Mouse (Mus musculus): ENCODE results near the gene Ppm1e.
"Not testable (repeated sequence)": the region's sequence is repeated elsewhere in the genome, so short reads cannot be mapped to it uniquely, and the experiment has no call there.

Ppm1e gene

DNA sequence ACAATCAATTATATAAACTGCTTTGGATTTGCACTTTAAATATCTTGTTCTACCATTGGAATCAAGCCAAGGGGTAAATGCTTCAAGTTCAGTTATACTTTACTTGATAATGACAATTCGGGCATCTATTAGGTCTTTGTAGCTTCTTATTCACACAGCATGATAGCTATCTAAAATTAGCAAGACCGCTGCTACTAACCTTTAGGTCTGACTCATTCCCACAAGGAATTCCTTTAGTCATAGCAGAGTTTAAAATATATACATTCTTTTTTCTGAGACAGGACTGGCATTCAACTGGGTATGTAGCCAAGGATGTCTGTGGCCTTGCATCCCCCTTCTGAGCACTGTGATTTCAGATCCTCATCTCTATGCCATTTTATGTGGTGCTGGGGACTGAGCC lies 48.5 kb downstream of the Ppm1e start:
- DNase-seq (ENCODE audit: low read depth in 2 of 2, low spot score in 2 of 2) = no peak

DNA sequence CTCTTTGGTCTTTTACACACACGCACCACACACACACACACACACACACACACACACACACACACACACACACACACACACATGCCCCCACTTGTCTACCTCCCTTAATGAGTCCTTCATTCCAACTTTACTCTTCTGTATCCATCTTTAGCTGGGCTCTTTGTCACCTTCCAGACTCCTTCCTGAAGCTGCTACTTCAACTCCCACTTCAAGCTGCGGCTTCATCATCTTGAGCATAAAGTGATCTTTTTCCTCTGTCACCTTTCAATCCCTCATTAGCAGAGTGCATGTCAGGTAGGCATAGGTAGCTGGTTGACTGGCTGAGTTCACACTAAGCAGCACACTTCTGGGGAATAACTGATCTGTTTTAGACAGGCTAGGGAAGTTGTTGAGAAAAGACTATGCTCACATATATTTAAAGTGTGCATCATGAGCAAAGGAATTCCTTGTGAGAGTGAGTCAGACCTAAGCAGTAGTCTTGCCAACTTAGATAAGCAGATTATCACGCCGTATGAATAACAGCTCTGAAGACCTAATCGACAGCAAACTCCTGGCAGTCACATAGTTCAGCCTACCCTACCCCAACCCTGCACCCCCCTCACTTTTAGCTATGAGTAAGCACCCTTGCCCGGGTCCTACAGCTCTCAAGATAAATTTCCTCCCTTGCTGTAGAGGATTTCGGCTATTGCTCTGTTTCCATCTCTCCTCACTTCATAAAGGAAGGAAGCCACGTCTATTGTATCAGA lies 49.3 kb downstream of the Ppm1e start:
- DNase-seq (ENCODE audit: low read depth in 2 of 2, low spot score in 2 of 2) = no peak

DNA sequence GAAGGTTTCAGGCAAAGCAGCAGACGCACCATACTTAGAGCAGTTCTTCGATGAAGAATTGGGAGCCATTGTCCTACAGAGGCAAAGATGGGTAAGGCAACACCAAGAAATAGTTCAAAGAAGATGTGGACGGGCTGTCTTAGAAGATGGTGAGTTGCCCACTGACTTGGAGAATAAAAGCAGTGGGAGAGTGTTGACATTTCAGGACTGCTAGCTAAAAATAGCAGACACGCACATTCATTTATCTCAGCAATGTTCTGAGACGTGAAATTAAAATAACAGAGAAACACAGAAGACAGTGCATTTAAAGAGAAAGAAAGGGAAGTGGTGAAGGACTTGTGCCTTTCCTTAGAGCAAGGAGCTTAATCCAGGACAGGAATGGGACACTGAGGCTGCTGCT lies 59.8 kb downstream of the Ppm1e start:
- no peak for DNase-seq (ENCODE audit: low read depth in 2 of 2, low spot score in 2 of 2)

DNA sequence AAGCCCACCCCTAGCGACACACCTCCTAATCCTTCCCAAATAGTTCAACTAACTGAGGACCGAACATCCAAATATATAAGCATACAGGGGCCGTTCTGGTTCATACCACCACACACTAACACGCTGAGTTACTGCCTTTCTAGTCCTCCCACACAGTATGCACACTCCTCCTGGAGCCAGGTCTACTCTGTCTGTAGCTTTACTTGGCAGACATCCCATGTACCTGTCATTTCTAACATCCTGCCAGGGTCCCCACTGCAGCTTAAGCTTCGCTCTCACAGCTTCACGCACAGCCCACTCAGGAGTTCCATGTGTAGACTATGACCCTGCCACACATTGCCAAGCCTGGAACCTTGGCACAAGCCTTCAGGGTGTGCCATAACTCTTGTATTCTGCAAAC lies 62.4 kb downstream of the Ppm1e start:
- DNase-seq (ENCODE audit: low read depth in 2 of 2, low spot score in 2 of 2) = no peak

DNA sequence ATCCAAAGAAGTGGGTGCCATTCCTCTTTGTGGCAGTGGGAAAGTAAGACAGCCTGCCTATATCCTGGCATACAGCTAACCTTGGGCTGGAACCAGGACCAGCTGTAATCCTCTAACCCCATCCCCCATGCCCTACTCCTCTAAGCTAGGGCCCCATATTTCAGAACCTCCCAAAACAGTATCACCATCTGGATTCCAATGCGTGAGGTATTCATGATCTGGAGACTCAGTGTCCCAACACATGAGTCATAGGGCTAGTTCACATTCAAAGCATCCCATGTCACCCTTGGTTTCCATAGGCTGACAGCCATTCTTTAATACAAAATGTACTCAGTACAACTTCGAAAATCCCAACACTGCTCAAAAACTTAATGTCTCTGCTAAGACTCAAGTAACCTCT lies 63.2 kb downstream of the Ppm1e start:
- no peak for DNase-seq (ENCODE audit: low read depth in 2 of 2, low spot score in 2 of 2)

DNA sequence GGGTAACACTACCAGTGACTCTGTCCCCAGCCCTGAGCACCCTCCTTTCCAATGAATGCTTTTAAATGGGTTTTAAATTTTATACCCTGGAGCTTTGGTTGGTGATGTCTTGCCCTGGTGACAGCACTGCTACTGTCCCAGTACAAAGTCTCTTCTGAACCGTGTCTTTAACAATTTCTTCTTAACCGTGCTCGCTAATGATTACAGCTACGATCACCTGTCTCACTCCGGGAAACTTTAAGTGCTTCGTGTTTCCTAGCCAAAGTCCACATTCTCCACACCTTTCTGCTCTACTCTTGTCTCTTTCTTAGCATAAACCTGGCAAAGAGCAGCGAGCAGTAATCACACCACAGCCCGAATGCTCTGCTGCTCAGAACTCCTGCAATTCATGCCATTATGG lies 69.5 kb downstream of the Ppm1e start:
- DNase-seq (ENCODE audit: low read depth in 2 of 2, low spot score in 2 of 2) = no peak

DNA sequence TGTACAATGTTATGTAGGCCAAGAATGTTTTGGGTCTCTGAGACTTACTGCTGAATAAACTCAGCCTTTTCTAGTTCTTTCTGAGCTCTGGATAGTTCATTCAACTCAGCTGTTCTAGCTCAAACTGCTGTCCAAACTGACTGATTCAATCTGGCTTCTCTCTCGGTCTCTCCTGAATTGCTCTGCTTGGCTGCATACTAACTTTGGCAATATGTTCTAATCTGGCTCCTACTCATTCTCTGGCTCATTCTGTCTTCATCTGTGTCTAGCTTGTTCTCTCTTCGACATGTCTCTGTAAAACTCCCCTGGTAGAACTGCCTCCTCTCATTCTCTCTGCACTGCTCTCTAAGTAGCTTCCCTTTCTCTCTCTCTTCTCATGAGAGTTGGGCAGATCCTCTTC lies 72.6 kb downstream of the Ppm1e start:
- no peak for DNase-seq (ENCODE audit: low read depth in 2 of 2, low spot score in 2 of 2)

DNA sequence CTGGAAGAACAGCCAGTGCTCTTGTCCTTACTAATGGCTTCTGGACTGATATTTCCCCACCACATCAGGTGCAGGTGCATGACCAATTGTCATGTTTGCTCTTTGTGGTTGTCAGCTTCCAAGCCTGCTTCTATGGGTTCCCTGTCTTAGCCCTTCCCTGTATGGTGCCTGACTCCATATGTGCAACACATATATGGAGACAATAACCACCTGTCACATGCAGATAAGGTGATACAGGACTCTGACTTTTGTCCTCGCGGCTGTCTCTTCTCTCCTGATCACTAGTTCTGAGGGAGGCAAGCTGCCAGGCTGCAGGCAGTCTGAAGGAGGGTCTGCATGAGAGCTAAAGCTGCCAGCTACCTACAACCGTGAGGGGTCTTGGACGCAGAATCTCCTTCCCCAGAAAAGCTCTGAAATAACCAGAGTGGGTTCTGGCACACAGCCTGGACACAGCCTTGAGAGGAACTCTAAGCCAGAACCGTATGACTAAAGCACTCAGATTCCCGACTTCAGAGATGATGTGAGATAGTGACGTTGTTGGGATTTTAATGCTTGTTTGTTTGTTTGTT lies 76.8 kb downstream of the Ppm1e start:
- no peak for DNase-seq (ENCODE audit: low read depth in 2 of 2, low spot score in 2 of 2)

DNA sequence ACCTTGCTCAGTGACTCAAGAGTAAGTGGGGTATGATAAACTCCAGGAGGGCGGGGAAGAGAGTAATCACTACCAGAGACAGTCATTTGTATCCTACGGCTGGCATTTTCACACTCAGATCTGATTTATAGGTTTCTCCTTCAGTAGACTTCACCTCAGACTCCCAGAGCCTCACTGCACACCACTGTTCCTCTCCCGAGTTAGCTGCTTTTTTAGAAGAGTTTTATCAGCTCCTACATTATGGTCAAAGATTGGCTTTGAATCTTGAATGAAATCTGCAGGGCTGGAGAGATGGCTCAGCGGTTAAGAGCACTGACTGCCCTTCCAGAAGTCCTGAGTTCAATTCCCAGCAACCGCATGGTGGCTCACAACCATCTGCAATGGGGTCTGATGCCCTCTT lies 79.4 kb downstream of the Ppm1e start:
- no peak for DNase-seq (ENCODE audit: low read depth in 2 of 2, low spot score in 2 of 2)

DNA sequence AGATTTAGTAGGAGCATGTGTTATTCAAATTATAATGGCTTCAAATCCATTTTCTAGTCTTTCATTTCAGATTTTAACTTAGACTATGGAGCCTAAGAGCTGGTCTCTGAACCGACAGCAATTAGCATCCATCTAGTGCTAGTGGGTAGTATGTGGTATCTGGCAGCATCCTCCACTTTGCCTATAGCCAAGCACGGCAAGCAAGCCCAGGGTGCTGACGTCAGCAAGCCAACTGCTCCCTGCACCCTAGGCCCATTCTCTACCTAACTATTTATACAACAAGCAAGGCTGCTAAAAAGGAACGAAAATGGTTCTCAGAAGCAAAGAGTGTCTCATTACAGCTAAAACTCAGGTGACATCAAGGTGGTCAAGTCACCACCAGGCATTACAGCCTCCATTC lies 80.0 kb downstream of the Ppm1e start:
- DNase-seq (ENCODE audit: low read depth in 2 of 2, low spot score in 2 of 2) = no peak

DNA sequence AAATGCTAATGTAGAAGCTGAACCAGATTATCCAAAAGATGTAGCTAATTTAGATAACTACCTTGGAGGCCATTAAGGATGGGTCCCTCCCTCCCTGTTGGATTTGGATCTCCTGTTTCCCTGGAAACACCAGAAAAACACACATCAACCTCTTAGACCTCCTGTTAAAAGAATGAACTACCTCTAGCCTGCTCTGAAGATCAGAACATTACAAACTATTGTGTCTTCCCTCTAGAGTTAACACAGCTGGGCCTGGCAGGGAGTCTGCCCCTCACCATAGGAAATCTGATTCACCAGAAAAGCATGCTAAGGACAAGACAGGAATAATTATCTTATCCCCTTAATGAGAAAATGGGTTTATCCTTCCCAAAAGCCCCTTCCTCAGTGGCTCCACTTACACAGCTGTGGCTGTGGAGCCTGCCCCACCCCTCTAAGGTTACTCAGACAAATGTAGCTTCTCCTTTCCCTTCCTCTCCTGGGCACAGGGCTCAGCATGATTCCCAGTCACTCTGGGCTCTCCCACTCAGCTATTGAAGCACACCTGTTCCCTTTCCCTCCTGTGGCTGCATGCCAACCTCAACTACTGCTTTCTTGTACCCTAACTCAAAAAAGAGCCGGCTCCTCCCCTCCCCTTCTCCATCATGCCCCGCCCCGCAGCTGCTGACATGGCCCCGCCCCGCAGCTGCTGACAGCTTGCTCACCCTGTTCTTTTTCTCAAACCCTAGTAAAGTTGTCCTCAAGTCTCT lies 82.4 kb downstream of the Ppm1e start:
- DNase-seq (ENCODE audit: low read depth in 2 of 2, low spot score in 2 of 2) = no peak

DNA sequence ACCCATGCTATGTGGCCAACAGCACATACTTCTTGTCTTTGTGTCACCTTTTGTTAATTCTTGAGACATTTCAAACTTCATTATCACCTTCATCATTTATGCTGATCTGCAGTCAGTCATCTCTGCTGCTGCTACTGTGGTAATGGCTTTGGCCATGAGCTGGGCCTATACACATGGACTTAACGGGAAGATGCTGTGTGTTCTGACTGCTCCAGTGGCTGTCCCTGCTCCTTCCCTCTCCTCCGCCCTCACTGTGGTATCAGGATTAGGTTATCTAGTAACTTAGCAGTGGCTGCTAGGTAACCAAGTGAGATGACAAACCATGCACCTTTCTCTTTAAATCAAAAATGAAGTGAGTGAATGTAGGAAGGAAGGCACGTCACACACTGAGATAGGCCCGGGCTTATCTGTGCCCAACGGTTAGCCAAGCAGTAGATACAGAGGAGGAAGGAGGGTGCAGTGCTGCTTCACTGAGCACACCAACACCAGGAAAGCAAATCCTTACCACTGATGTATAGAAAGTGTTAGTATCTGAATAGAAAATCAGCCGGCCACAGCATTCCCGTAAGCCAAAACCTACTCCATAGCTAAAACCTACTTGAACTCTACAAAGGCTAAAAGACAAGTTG lies 83.3 kb downstream of the Ppm1e start:
- DNase-seq (ENCODE audit: low read depth in 2 of 2, low spot score in 2 of 2) = no peak

DNA sequence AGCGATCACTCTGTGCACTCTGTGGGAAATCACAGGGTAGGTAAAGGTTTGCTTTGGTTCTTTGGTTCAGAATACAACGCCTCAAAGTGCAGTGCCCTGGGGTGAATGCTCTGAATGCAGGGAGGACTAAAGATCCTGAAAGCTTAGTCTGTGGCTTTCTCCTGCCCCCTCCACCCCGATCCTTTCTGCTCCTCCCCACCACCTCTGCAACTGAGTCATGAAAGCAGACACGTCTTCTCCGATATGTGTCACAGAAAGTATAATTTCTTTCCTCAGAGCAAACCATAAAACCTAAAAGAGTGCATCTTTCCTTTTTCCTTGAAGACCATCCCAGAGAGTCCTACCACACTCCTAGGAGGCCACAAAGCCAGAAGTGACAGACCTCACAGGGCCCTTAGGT lies 86.1 kb downstream of the Ppm1e start:
- no peak for DNase-seq (ENCODE audit: low read depth in 2 of 2, low spot score in 2 of 2)

DNA sequence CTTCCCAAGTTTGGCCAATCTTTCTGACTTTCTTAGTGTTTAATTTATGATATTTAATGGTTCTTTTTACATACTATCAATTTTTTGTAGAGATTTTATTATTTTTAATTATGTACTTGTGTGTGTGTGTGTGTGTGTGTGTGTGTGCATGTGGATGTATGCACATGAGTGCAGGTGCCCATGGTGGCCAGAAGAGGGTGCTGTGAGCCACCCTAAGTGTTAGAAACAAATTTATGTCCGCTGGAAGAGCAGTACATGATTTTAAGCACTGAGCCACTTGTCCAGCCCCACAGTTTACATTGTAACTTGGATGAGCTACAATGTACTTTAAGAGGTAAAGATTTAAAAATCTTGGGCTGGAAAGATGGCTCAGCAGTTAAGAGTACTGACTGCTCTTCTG lies 87.3 kb downstream of the Ppm1e start:
- DNase-seq (ENCODE audit: low read depth in 2 of 2, low spot score in 2 of 2) = no peak

DNA sequence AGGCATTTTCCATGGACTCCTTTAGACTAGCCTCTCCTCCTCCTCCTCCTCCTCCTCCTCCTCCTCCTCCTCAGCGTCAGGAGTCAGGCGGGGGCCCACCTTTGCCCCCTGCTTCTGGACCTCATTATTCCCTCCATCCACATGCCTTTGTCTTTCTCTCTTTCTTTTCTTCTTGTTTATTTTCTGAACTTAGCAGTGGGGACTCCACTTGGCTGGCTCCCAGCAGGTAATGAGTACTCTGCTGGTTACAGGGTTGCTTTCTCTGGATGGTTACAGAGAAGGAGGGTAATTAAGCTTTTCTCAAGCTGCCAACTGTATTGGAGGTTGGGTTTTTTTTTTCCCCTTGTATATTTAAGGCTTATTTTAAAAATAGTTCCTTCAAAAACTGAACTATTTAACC lies 87.9 kb downstream of the Ppm1e start:
- DNase-seq (ENCODE audit: low read depth in 2 of 2, low spot score in 2 of 2) = no peak

DNA sequence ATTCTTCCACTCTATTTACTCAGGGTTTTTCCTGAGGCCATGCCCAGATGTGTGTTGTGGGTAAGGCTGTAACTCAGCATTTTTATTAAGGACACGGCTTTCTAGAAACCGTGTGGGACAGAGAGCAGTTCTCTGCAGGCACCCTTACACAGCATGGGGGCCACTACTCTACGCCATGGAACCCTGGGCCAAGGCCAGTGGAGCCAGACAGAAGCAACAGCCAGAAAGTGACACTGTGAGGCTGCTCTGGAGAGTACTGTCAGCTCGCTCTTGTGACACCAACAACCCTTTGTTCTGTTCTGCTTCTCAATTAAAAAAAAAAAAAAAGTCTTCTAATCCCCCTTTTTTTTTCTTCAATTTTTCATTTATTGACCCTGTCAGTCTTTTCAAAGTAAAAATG lies 88.4 kb downstream of the Ppm1e start:
- DNase-seq (ENCODE audit: low read depth in 2 of 2, low spot score in 2 of 2) = no peak

DNA sequence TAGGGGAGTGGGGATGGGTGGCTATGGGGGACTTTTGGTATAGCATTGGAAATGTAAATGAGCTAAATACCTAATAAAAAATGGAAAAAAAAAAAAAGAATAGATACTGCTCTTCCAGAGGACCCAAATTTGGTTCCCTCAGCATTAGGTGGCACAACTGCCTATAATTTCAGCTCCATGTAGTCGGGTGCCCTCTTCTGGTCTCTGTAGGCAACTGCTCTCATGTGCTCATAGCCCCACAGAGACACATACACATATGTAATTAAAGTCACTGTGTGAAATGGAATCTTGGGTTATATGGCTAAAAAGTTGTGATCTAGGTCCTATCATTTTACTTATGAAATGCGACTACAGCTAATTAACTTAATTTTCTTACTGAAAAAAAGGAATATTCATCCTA lies 90.0 kb downstream of the Ppm1e start:
- no peak for DNase-seq (ENCODE audit: low read depth in 2 of 2, low spot score in 2 of 2)

DNA sequence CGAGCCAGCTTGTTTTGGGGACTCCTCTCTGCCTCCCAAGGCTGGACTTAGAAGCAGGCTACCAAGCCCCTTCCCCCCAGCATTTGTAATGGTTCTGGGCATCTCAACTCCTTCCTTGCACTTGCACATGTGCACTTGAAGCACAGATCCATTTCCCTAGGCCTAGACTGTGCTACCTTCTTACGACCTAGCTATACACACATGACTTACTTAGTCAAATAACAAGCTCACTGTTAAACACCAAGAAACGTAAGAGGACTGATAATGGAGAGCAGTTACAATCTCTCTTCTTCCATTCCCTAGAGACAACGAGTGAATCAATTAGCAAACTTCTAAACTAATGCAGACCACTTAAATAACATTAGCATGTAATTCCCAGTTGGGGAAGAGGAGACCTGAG lies 92.6 kb downstream of the Ppm1e start:
- no peak for DNase-seq (ENCODE audit: low read depth in 2 of 2, low spot score in 2 of 2)

DNA sequence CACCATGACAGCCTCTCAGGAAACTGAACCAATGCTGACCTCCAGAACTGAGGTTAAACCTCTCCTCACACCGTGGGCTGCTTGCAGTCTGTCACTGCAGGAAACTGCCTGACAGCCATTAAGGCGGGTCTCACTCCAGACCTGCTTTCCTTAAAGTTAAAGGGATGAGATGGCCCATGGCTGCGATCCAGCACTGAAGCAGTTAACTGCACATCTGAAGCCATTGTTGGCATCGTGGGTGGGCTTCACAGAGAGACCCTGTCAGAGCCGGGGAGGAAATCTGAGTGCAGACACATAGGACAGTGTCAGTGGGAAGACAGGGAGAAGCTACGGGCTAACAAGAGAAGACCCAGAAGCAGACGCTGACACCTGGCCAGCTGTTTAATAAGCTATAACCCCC lies 94.9 kb downstream of the Ppm1e start:
- DNase-seq (ENCODE audit: low read depth in 2 of 2, low spot score in 2 of 2) = no peak

DNA sequence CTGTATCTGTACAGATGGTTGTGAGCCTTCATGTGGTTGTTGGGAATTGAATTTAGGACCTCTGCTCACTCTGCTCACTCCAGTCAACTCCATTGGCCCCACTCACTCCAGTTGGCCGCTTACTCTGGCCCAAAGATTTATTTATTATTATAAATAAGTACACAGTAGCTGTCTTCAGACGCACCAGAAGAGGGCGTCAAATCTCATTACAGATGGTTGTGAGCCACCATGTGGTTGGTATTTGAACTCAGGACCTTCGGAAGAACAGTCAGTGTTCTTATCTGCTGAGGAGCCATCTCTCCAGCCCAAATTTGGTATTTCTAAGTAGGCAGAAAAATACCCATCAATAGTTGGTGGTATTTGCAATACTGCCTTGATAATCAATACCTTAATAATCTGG lies 97.1 kb downstream of the Ppm1e start:
- not testable (repeated sequence) for DNase-seq (ENCODE audit: low read depth in 2 of 2, low spot score in 2 of 2)

DNA sequence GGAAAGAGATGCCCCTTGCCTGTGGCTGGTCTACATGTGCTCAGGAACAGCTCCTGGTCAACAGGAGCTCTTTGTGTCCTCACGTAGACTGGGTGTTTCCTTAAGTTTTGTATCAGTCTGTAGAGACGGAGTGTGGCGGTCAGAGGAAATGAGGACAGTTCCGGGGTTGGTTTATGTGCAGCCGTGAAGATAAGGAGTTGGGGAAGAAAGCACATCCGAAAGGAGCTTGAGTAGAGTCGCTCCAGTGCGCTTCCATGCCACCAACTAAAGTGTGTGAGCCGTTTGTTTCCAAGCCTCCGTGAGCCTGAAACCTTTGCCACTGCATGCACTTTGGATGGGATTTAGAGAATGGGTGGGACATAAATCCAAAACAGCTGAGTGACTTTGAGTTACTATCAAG lies 99.0 kb downstream of the Ppm1e start:
- no peak for DNase-seq (ENCODE audit: low read depth in 2 of 2, low spot score in 2 of 2)

DNA sequence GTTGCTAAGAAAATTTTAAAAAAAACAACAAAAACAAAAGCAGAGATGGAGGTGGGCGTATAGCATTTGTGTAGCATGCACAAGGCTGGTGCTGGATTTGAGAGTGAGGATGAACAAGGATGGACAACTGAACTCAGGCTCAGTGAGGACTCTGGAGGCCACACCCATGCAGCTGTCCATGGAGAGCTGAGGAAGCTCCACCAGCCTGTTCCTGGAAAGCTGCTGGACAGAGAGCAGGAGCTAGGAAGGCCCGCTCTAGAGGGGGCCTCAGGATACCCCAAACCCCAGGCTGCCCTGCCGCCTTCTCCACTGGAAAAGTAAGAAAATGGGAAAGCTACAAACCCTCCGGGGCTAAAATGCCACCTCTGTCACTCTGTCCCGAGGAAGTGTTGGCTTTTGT lies 101.5 kb downstream of the Ppm1e start:
- DNase-seq (ENCODE audit: low read depth in 2 of 2, low spot score in 2 of 2) = no peak

Data from CD8-positive naive resting alpha-beta T cell, adult 2 months (primary cell).